Mouse (Mus musculus): ENCODE measurements around the gene Etnk1. TPM values are rescaled to one million over a fixed set of nuclear protein-coding genes. Genes with fewer than 3 reads are reported as not detected.
"Not testable (repeated sequence)": the region's sequence is repeated elsewhere in the genome, so short reads cannot be mapped to it uniquely, and the experiment has no call there.

Gene Etnk1
- total and polyA plus RNA-seq, 2 experiments from 2014 or later, result 7.4 to 22.0 TPM

DNA sequence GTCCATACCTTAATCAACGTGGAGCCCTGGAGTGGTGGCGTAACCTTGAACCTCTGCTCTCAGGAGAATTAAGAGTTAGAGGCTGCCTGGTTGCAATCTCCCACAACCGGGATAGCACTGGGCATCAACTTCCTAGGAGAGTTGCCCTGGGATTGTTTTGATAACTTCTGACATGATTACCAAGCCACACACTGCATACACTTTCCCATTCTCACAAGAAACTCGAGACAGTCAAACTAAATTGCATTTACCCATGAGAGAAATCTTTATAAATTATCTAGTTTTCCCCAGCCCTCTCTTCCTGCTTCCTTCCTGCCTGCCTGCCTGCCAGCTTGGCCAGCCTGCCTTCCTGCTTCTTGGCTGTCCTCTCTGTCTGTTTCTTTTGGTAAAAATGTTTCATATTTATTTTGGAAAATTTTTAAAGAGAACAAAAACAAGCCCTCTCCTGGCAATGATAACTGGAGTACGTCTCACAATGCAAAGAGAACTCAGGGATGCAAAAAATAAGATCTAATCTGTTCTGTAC lies 17.2 kb upstream of the Etnk1 start:
- Histone ChIP-seq H3K27ac (ENCODE audit: low read depth) (peak overlapping the region; percentile 20; the same call in 1 of the 2 replicates), H3K9me3 (replicated peaks; ENCODE audit: control insufficient read depth, low read length) (no peaks in the 10 kb centered on the region)
- ATAC-seq (ENCODE audit: insufficient read depth, low read depth), result no peak

DNA sequence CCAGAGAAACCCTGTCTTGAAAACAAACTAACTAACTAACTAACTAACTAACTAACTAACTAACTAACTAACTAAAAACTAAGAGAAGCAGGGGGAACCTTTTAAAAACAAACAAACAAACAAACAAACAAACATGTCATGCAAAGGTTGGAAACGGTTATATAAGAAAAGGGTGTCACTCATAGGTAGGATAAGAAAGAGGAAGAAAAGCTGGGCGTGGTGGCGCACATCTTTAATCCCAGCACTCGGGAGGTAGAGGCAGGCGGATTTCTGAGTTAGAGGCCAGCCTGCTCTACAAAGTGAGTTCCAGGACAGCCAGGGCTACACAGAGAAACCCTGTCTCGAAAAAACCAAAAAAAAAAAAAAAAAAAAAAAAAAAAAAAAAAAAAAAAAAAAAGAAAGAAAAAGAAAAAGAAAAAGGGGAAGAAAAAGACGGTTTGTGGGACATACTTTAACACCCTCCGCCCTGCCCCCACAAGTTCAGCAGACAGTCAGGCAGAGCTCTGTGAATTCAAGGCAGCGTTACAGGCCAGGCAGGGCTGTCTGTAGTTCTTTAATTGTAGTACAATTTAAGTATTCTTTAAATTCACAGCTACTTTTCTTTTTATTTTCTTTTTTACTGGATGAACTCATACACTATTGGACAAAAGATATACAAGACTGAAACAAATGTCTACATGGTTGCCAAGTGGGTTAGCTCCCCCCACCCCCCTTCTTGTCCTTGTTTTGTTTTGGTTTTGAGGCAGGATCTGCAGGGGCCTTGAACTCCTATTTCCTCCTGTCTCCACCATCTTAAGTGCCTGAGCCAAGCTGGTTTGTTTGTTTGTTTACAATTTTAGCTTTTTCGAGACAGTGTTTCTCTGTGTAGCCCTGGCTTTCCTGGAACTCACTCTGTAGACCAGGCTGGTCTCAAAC lies 15.7 kb upstream of the Etnk1 start:
- H3K9me3 ChIP-seq (replicated peaks; ENCODE audit: control insufficient read depth, low read length); H3K4me2 ChIP-seq (ENCODE audit: low read depth, low read length); H3K27ac ChIP-seq (ENCODE audit: low read depth); ATAC-seq (ENCODE audit: insufficient read depth, low read depth); H3K27me3 ChIP-seq (ENCODE audit: control insufficient read depth, insufficient read depth, low read length); H3K36me3 ChIP-seq (replicated peaks; ENCODE audit: control insufficient read depth, insufficient read depth, low read length); H3K4me3 ChIP-seq (ENCODE audit: low read depth, low read length); H3K4me1 ChIP-seq (ENCODE audit: control insufficient read depth, insufficient read depth); H3K9ac ChIP-seq (replicated peaks; ENCODE audit: low read depth, low read length): not testable (repeated sequence)
- peak; percentile 4 for DNase-seq (ENCODE audit: low spot score)
- WGBS, result 71% methylated on average over 10 of the region's 10 CpGs

More for the DNA sequence above, 17.2 kb upstream of the Etnk1 start:
- H3K27me3 ChIP-seq (ENCODE audit: control insufficient read depth, insufficient read depth, low read length), result no peaks in the 10 kb centered on the region
- H3K4me2 ChIP-seq (ENCODE audit: low read depth, low read length), result no peak overlapping the region
- H3K4me3 ChIP-seq (ENCODE audit: low read depth, low read length), result no peak overlapping the region
- no peak for TF ChIP-seq EP300 (IDR thresholded peaks at IDR 0.05; ENCODE audit: low read depth)
- no peak for TF ChIP-seq CTCF (IDR thresholded peaks at IDR 0.05; ENCODE audit: low read depth)
- no peak for DNase-seq (ENCODE audit: low spot score)
- 44% methylated on average over 5 of the region's 5 CpGs for whole genome bisulfite sequencing
- H3K36me3 ChIP-seq (replicated peaks; ENCODE audit: control insufficient read depth, insufficient read depth, low read length), result no peaks in the 10 kb centered on the region
- no peaks in the 10 kb centered on the region for H3K4me1 ChIP-seq (ENCODE audit: control insufficient read depth, insufficient read depth)
- H3K9ac ChIP-seq (replicated peaks; ENCODE audit: low read depth, low read length), result no peak overlapping the region

- H3K27me3 ChIP-seq (ENCODE audit: control insufficient read depth, insufficient read depth, low read length), result no peaks in the 10 kb centered on the region
- no peak for TF ChIP-seq EP300 (IDR thresholded peaks at IDR 0.05; ENCODE audit: low read depth)
- TF ChIP-seq CTCF (IDR thresholded peaks at IDR 0.05; ENCODE audit: low read depth), result no peak
- no peak for DNase-seq (ENCODE audit: low spot score)
- H3K9me3 ChIP-seq (replicated peaks; ENCODE audit: control insufficient read depth, low read length), result no peaks in the 10 kb centered on the region
- no peaks in the 10 kb centered on the region for H3K4me1 ChIP-seq (ENCODE audit: control insufficient read depth, insufficient read depth)
- no peak overlapping the region for H3K4me2 ChIP-seq (ENCODE audit: low read depth, low read length)
- H3K9ac ChIP-seq (replicated peaks; ENCODE audit: low read depth, low read length), result no peak overlapping the region
- no peak overlapping the region for H3K27ac ChIP-seq (ENCODE audit: low read depth)
- no peak for ATAC-seq (ENCODE audit: insufficient read depth, low read depth)
- 64% methylated on average over 9 of the region's 9 CpGs for WGBS
- H3K4me3 ChIP-seq (ENCODE audit: low read depth, low read length), result no peak overlapping the region
- no peaks in the 10 kb centered on the region for H3K36me3 ChIP-seq (replicated peaks; ENCODE audit: control insufficient read depth, insufficient read depth, low read length)
These were observed 14.6 kb upstream of the Etnk1 start for GRCm38 (mm10) chr6:143152321-143152827.

DNA sequence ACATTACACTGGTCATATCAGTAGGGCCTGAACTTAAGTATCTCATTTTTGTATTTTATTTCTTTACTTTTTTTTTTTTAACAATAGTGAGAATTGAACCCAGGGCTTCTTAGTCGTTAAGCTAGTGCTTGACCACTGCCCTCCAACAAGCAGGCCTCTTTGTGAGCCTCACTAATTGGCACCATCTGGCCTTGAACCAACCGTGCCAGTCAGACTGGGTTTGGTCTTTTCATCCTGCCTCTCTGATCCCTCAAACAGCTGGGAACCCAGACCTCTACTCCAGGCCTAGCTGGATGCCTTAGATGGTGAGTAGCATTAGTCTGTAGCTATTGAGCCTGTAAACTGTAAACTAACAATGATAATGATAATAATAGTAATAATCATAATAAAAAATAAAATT lies 13.9 kb upstream of the Etnk1 start:
- no peak for ATAC-seq (ENCODE audit: insufficient read depth, low read depth)
- 75% methylated on average over 2 of the region's 2 CpGs for WGBS
- Histone ChIP-seq H3K9ac (replicated peaks; ENCODE audit: low read depth, low read length) (no peak overlapping the region), H3K4me2 (ENCODE audit: low read depth, low read length) (no peak overlapping the region), H3K4me1 (ENCODE audit: control insufficient read depth, insufficient read depth) (no peaks in the 10 kb centered on the region), H3K27me3 (ENCODE audit: control insufficient read depth, insufficient read depth, low read length) (no peaks in the 10 kb centered on the region), H3K4me3 (ENCODE audit: low read depth, low read length) (no peak overlapping the region), H3K36me3 (replicated peaks; ENCODE audit: control insufficient read depth, insufficient read depth, low read length) (no peaks in the 10 kb centered on the region), H3K27ac (ENCODE audit: low read depth) (no peak overlapping the region), H3K9me3 (replicated peaks; ENCODE audit: control insufficient read depth, low read length) (no peaks in the 10 kb centered on the region)
- no peak for DNase-seq (ENCODE audit: low spot score)
- TF ChIP-seq CTCF (IDR thresholded peaks at IDR 0.05; ENCODE audit: low read depth) (no peak), EP300 (IDR thresholded peaks at IDR 0.05; ENCODE audit: low read depth) (no peak)

GRCm38 (mm10) chr6:143153751-143154494 lies 13.1 kb upstream of the Etnk1 start:
- no peak overlapping the region for H3K4me2 ChIP-seq (ENCODE audit: low read depth, low read length)
- H3K9ac ChIP-seq (replicated peaks; ENCODE audit: low read depth, low read length), result no peak overlapping the region
- H3K27me3 ChIP-seq (ENCODE audit: control insufficient read depth, insufficient read depth, low read length), result no peaks in the 10 kb centered on the region
- no peaks in the 10 kb centered on the region for H3K4me1 ChIP-seq (ENCODE audit: control insufficient read depth, insufficient read depth)
- no peak for ATAC-seq (ENCODE audit: insufficient read depth, low read depth)
- no peak overlapping the region for H3K4me3 ChIP-seq (ENCODE audit: low read depth, low read length)
- H3K27ac ChIP-seq (ENCODE audit: low read depth), result no peak overlapping the region
- H3K36me3 ChIP-seq (replicated peaks; ENCODE audit: control insufficient read depth, insufficient read depth, low read length), result no peaks in the 10 kb centered on the region
- TF ChIP-seq EP300 (IDR thresholded peaks at IDR 0.05; ENCODE audit: low read depth) (no peak), CTCF (IDR thresholded peaks at IDR 0.05; ENCODE audit: low read depth) (no peak)
- no peak for DNase-seq (ENCODE audit: low spot score)
- no peaks in the 10 kb centered on the region for H3K9me3 ChIP-seq (replicated peaks; ENCODE audit: control insufficient read depth, low read length)
- 78% methylated on average over 10 of the region's 10 CpGs for WGBS
